20 mouse cellular contexts compared by ENCODE assay signal in the genomic region with DNA sequence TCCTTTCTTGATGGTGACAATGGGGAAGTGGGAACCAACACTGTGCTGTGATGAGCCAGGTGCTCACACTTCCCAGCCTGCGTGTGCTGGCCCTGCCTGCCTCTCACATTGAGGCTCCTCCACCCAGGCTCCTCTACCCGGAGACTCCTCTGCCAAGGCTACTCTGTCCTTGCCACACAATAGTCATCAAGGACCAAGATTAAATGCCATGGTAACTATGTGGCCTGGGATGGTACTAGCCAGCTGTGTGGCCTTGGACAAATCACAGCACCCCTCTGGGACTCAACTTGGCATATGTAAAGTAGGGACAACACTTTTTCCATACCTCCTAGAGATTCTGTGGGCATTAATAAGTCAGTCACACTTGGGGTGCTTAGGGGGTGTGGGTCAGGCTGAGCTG.
DNase-seq lines count a peak whose midpoint lies in the region; ATAC-seq and TF ChIP-seq lines count a peak whose summit lies in the region.
"Had no signal": no experiment of that assay in that cellular context is flagged by ENCODE, and none has a peak within 500 bp of the region (broad histone marks: within the 10 kb centered on the region; RNA-seq: fewer than 3 reads in every experiment).

No protein-coding gene starts in this region.

- no peak for DNase-seq in hindbrain, postnatal 0 days (ENCODE audit: low spot score)
- no peak for DNase-seq in hindbrain, embryonic 11.5 days (ENCODE audit: low spot score)
- DNase-seq in midbrain, embryonic 14.5 days: peak; percentile 31
- no peak for DNase-seq in midbrain, embryonic 10.5 days (ENCODE audit: low spot score)
- peak; percentile 62 for DNase-seq in adrenal gland, postnatal 10 days
- no peak for DNase-seq in urinary bladder, postnatal 14 days (ENCODE audit: low spot score)
- DNase-seq: cerebellum, adult 11 months; cerebellum, postnatal 14 days; liver, embryonic 13.5 days; lung, embryonic 14.5 days; lung, postnatal 36 days; retina, postnatal 1 day; thymus, adult 2 months had no signal

- no peak overlapping the region for H3K27ac ChIP-seq in hindbrain, postnatal 0 days
- H3K27ac ChIP-seq in hindbrain, embryonic 11.5 days (ENCODE audit: low read depth, low read length): no peak overlapping the region
- no peak overlapping the region for H3K27ac ChIP-seq in midbrain, embryonic 14.5 days (replicated peaks; ENCODE audit: low read depth, low read length)
- H3K27ac ChIP-seq in midbrain, embryonic 10.5 days (replicated peaks): no peak overlapping the region; the same call in 1 of the 2 replicates
- no peak overlapping the region for H3K27ac ChIP-seq in forebrain, embryonic 12.5 days
- H3K27ac ChIP-seq: forebrain, embryonic 13.5 days; heart, embryonic 13.5 days; limb, embryonic 13.5 days; liver, embryonic 13.5 days had no signal

- H3K36me3 ChIP-seq in hindbrain, postnatal 0 days (ENCODE audit: insufficient read depth, low read length): no peaks in the 10 kb centered on the region
- H3K36me3 ChIP-seq in hindbrain, embryonic 11.5 days (ENCODE audit: control insufficient read depth, insufficient read depth, low read length): no peaks in the 10 kb centered on the region
- H3K36me3 ChIP-seq in midbrain, embryonic 14.5 days (ENCODE audit: control insufficient read depth, insufficient read depth, low read length): no peaks in the 10 kb centered on the region
- H3K36me3 ChIP-seq in midbrain, embryonic 10.5 days: no peaks in the 10 kb centered on the region
- no peaks in the 10 kb centered on the region for H3K36me3 ChIP-seq in forebrain, embryonic 12.5 days (replicated peaks)
- H3K36me3 ChIP-seq: heart, embryonic 13.5 days; limb, embryonic 13.5 days; liver, embryonic 13.5 days had no signal

- H3K4me2 ChIP-seq in hindbrain, postnatal 0 days (ENCODE audit: low read depth, low read length): no peak overlapping the region
- no peak overlapping the region for H3K4me2 ChIP-seq in hindbrain, embryonic 11.5 days (replicated peaks; ENCODE audit: low read depth, low read length)
- H3K4me2 ChIP-seq in midbrain, embryonic 14.5 days (ENCODE audit: low read length): no peak overlapping the region
- H3K4me2 ChIP-seq in forebrain, embryonic 12.5 days: no peak overlapping the region
- H3K4me2 ChIP-seq: forebrain, embryonic 13.5 days; heart, embryonic 13.5 days; limb, embryonic 13.5 days; liver, embryonic 13.5 days; lung, embryonic 14.5 days had no signal

- WGBS in hindbrain, postnatal 0 days: 45% methylated on average over 2 of the region's 2 CpGs
- 65% methylated on average over 2 of the region's 2 CpGs for WGBS in hindbrain, embryonic 11.5 days
- 57% methylated on average over 2 of the region's 2 CpGs for WGBS in midbrain, embryonic 14.5 days
- WGBS in midbrain, embryonic 10.5 days: 50% methylated on average over 2 of the region's 2 CpGs
- 62% methylated on average over 2 of the region's 2 CpGs for WGBS in forebrain, embryonic 12.5 days

- H3K4me1 ChIP-seq in hindbrain, postnatal 0 days (ENCODE audit: insufficient read depth, low read length): peaks cover 5% of the 10 kb centered on the region; the same call in 1 of the 2 replicates
- no peaks in the 10 kb centered on the region for H3K4me1 ChIP-seq in hindbrain, embryonic 11.5 days (replicated peaks; ENCODE audit: control insufficient read depth, insufficient read depth, low read length)
- H3K4me1 ChIP-seq in midbrain, embryonic 14.5 days (ENCODE audit: control insufficient read depth, insufficient read depth, low read length): no peaks in the 10 kb centered on the region; the same call in 1 of the 2 replicates
- peaks cover 13% of the 10 kb centered on the region for H3K4me1 ChIP-seq in midbrain, embryonic 10.5 days
- 0 out of 2 replicates have a peak, but pooled peaks cover 8% of the 10 kb centered on the region for H3K4me1 ChIP-seq in forebrain, embryonic 12.5 days
- H3K4me1 ChIP-seq: liver, embryonic 13.5 days had no signal

- no peak overlapping the region for H3K4me3 ChIP-seq in hindbrain, postnatal 0 days (ENCODE audit: low read length)
- H3K4me3 ChIP-seq in hindbrain, embryonic 11.5 days (ENCODE audit: low read depth, low read length): no peak overlapping the region
- no peak overlapping the region for H3K4me3 ChIP-seq in midbrain, embryonic 14.5 days (replicated peaks; ENCODE audit: low read depth, low read length)
- H3K4me3 ChIP-seq in midbrain, embryonic 10.5 days: no peak overlapping the region
- no peak overlapping the region for H3K4me3 ChIP-seq in forebrain, embryonic 12.5 days (replicated peaks)
- H3K4me3 ChIP-seq: forebrain, embryonic 13.5 days; heart, embryonic 13.5 days; limb, embryonic 13.5 days; liver, embryonic 13.5 days; myocyte had no signal

- no peak for TF ChIP-seq CTCF in hindbrain, postnatal 0 days (IDR thresholded peaks at IDR 0.05; ENCODE audit: low read depth)

- H3K9me3 ChIP-seq in hindbrain, postnatal 0 days (ENCODE audit: low read length): 0 out of 2 replicates have a peak, but pooled peaks cover 2% of the 10 kb centered on the region
- H3K9me3 ChIP-seq in hindbrain, embryonic 11.5 days (ENCODE audit: control insufficient read depth, low read length): no peaks in the 10 kb centered on the region
- H3K9me3 ChIP-seq in midbrain, embryonic 14.5 days (ENCODE audit: control insufficient read depth, low read length): no peaks in the 10 kb centered on the region
- no peaks in the 10 kb centered on the region for H3K9me3 ChIP-seq in midbrain, embryonic 10.5 days (replicated peaks)
- no peaks in the 10 kb centered on the region for H3K9me3 ChIP-seq in forebrain, embryonic 12.5 days
- H3K9me3 ChIP-seq: forebrain, embryonic 13.5 days; heart, embryonic 13.5 days had no signal

- no peaks in the 10 kb centered on the region for H3K27me3 ChIP-seq in hindbrain, postnatal 0 days (ENCODE audit: insufficient read depth, low read length)
- H3K27me3 ChIP-seq in hindbrain, embryonic 11.5 days (ENCODE audit: control insufficient read depth, insufficient read depth, low read length): no peaks in the 10 kb centered on the region
- H3K27me3 ChIP-seq in midbrain, embryonic 14.5 days (ENCODE audit: control insufficient read depth, insufficient read depth, low read length): no peaks in the 10 kb centered on the region
- H3K27me3 ChIP-seq in midbrain, embryonic 10.5 days (ENCODE audit: low read depth, poor library complexity, severe bottlenecking): no peaks in the 10 kb centered on the region; the same call in 1 of the 2 replicates
- H3K27me3 ChIP-seq in forebrain, embryonic 12.5 days: no peaks in the 10 kb centered on the region
- H3K27me3 ChIP-seq: forebrain, embryonic 13.5 days; liver, embryonic 13.5 days; Patski had no signal

- peak; percentile 18; the same call in 1 of the 2 replicates for ATAC-seq in hindbrain, postnatal 0 days
- ATAC-seq in hindbrain, embryonic 11.5 days (ENCODE audit: low FRiP score): no peak
- no peak for ATAC-seq in midbrain, embryonic 14.5 days (ENCODE audit: low FRiP score, low TSS enrichment)
- ATAC-seq in forebrain, embryonic 12.5 days (ENCODE audit: low FRiP score): no peak
- ATAC-seq: forebrain, embryonic 13.5 days; inflammation-experienced regulatory T-cells, adult 6 months had no signal

- H3K9ac ChIP-seq in hindbrain, postnatal 0 days (replicated peaks; ENCODE audit: low read length): no peak overlapping the region
- no peak overlapping the region for H3K9ac ChIP-seq in hindbrain, embryonic 11.5 days (ENCODE audit: low read depth, low read length)
- no peak overlapping the region for H3K9ac ChIP-seq in midbrain, embryonic 14.5 days (replicated peaks; ENCODE audit: low read length)
- no peak overlapping the region for H3K9ac ChIP-seq in forebrain, embryonic 12.5 days
- H3K9ac ChIP-seq: forebrain, embryonic 13.5 days; limb, embryonic 13.5 days; liver, embryonic 13.5 days; lung, embryonic 14.5 days had no signal

Comparison
In these comparisons a context has a peak if more than half of its experiments do, and no peak if none do; other contexts are left out.
1. DNase-seq: peak in midbrain, embryonic 14.5 days (single experiment) and adrenal gland, postnatal 10 days (single experiment); none in hindbrain, postnatal 0 days (single experiment), hindbrain, embryonic 11.5 days (single experiment), midbrain, embryonic 10.5 days (single experiment) and urinary bladder, postnatal 14 days (single experiment).